Mouse (Mus musculus) mature B cell (primary cell): ENCODE measurements around the gene Akt3.

Experiments
- in situ Hi-C: fragments of 300-500 bp; cut with MboI; formaldehyde crosslinking; loops from 2 replicates; pipeline ENCODE4 v1.14.3; 2019

The Akt3 gene

DNA sequence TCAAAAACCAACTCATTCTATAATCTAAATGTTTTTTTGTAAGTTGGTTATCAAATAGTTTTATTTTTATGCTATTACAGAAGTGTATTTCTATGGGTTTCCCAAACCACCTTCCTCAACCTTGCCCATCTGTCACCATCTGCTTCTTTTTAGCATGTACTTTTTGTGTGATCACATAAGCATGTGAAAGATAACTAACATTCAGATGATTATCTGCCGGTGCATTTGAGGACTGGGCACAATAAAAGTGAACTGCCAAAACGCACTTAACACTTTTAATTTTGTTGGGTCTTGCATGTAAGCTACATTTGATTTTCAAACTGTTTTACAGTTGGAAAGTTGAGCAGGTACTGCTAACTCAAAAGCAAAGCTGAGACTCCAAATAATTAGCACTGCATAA is 203.1 kb downstream of the Akt3 start:
- in situ Hi-C loops, result no loop called here

DNA sequence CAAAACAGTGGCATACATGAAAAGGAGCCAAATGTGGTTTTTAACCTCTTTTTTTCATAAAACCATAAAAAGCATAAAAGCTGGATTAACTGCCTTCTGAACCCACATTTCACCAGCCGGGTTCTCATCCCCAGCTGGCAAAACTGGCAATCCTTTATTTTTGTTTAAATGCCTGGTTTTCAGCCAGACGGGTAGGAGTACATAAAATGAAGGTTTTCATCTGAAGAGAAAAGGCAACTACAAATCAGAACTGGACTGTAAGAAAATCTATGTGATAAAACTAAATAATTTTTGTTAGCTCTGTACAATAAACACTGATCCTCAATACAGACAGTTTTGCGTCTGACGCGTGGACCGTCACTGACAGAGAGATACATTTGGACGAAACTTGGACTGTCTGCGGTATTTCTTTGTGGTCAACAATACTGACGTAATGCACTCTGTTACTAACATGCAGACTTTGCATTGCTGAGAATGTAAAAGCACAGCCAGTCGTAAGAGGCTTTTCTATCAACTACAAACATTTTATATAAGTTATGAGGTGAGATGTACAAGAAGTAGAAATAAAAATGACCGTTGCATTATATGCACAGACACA is 206.5 kb downstream of the Akt3 start:
- in situ Hi-C loops, result no loop called here

DNA sequence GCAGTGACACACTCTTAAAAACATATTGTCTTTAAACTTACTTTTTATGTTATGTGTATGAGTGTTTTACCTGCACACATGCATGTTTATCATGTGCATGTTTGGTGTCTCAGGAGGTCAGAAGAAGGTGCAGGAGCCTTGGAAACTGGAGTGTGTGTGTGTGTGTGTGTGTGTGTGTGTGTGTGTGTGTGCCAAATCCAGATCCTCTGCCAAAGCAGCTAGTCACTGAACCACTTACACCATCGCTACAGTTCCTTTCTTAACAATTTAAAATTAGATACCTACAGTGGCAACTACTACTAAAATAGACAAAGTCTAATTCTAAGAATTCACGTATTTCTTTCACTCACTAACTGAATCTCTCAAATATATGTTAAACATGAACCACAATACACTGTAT is 209.2 kb downstream of the Akt3 start:
- in situ Hi-C loops, result no loop called here

DNA sequence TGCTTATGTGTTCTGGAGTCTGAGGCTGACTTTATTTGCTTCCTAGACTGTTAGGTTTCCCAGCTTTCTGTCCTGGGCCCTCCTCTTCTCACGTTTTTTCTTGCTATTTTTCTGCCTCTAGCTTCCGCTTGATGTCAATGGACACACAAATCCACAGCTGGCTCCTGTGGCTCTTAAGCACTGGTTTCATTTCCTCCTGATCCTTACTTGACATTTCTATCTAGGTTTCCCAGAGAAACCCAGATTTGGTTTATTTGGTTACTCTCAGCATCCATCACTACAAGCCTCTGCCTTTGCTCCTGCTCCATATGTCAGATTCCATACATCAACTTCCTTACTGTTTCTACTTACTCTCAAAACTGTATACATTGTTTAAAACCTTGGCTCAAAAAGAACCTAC is 211.0 kb downstream of the Akt3 start:
- in situ Hi-C loops, result no loop called here

DNA sequence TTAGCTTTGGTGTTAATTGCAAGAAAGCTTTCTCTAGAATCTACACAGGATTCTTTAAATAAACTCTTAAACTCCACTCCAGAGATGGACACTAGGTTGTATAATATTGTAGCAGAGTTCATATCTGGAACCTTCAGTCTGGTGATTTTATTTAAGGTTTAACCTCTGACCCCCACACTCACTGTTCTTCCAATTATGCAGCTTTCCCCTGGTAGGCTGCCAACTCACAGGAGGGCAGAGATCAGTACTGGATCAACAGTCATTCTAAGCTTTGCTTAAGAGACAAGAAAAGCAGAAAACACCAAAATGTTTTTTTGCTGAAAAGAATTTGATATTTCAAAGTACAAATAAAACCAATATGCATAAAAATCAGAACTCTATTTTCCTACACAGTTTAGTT is 212.1 kb downstream of the Akt3 start:
- in situ Hi-C loops, result no loop called here

DNA sequence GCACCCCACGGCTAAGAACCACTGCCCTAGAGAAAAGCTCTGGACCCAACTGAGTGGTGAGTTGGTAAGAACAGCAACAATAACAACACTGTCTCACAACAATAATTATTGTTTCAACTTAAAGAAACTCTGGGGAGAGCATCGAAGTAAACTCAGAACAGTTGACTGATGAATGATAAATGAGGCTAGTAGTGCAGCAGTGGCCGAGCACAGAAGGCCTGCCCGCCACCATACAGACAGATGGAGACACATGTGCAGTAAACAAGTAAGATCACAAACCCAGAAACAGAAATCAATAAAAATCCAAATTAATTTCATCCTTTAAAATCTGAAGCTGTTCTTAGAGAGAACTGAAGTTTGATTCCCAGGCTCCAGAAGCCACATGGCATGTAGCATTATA is 217.9 kb downstream of the Akt3 start:
- in situ Hi-C loops, result no loop called here

DNA sequence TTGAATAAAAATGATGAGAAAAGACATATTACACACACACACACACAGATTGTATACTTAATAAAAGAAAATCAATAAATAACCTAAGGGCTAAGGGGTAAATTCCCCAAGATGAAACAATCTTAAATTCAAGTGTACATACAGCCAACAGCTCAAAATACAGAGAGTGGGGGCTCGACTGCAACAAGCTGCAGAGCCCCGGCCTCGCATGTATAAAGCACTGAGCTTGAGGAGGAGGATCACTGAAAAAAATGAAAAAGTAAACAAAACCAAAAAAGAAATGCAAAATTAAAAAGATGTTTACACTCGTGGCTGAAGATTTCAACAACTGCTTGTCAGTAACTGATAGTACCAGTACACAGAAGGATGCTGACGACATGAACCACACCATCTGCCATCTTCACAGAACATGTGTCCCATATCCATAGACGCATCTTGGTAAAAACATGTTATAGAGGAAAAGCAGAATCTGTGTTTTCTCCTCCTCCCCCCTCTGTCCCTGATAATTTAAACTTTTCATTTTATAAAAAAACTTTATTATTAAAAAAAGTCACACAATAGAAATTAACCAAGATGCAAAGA is 218.8 kb downstream of the Akt3 start:
- in situ Hi-C loops, result no loop called here

DNA sequence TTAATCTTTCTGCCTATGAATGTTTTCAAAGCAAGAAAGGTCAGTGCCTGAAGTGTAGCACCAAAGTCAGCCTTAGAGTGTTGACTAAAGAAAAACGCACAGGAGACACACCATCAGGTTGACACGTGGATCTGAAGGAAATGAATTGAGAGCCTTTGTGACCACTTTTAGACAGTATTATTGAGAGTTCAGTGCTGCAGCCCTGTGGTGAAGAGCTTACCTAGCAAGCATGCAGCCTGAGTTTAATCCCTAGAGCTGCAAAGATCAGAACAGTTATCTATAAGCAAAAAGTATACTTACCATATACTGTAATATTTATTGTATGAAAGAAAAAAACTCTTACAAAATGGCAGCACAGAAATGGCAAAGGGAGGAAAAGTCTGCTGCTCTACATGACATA is 219.6 kb downstream of the Akt3 start:
- in situ Hi-C loops, result no loop called here

DNA sequence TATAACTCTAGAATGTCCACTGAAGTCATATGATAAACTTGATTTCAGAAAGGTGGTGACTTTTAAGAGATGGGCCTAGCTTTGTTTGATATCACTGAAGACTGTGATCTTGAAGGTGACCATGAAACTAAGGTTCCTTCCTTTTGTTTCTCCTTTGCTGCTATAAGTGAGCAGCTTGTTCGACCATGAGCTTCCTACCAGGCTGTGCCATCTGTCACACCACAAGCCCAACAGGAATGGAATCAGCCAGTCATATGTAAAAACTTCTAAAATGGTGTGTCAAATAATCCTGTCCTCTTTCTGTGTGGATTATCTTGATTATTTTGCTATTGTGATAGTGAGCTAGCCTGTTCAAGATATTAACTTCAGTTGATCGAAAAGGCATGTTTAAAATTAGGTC is 222.5 kb downstream of the Akt3 start:
- in situ Hi-C loops, result no loop called here

DNA sequence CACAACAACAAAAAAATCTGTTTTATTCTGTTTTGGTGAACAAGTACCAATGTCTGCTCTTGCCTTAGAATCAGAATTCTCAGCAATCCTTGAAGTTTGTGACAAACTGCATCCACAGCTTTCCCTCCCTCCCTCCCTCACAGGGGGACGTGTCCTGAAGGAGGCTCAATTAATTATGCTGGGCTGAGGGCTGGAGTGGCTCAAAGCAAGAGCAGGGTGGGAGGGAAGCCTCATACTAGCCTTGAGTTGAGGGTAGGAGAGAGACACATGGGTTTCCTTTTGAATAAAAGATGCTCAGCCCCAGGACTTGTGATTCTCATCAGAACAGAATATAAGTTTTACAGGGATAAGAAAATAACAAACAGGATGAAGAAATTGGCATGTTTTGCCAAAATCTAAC is 225.8 kb downstream of the Akt3 start:
- in situ Hi-C loops, result no loop called here

DNA sequence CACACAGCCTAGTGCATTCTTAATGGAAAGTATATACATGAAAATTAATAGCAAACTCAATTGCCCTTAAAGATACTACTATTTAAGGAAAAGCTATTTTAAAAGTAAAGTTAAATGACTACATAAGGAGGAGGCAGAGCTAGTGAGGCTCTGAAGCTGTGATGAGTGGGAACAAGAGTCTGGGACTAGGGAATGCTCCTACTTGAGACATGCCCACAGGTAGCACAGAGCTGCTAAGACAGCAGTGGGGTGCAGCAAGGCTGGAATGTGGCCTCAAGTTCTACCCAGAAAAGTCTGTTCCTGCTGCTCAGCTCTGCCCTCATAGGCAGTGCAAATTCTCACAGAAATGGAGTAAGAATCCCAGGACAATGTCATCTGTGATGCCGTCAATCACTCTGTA is 226.8 kb downstream of the Akt3 start:
- in situ Hi-C loops, result no loop called here

DNA sequence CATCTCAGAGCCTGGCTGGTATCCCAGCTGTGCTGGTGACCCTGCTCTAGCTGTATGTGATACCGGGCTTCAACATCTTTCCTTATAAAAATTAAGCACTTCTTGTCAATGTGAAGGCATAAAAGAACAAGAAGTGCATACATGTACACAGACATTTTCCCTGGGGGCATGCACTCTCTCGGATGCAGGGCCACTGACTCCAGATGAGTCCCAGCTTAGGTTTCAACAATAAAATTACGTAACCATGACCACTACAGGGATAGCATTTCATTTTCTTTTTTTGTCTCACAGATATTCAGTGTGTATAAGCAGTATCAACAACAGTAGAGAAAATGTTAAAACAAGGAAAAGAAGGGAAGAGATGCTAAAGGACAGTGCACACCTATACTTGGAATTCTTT is 227.3 kb downstream of the Akt3 start:
- in situ Hi-C loops, result no loop called here

DNA sequence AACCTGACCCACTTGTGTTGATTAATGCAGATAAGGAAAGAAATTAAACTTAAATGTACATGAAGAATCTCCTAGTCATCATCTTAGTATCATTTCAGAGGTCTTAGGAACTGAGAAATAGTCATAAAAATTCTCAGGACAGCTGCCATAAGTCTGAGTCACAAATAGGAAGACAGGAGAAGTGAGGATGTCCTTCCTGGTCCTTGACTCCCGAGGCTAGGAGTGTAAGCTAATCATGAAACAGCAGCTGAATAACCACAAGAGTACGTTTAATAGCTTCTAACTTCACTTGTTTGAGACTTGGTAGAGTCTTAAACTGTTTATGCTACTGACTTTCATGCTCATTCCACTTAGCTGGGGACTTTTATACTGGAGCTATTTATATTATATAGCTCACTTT is 229.0 kb downstream of the Akt3 start:
- in situ Hi-C loops, result no loop called here

DNA sequence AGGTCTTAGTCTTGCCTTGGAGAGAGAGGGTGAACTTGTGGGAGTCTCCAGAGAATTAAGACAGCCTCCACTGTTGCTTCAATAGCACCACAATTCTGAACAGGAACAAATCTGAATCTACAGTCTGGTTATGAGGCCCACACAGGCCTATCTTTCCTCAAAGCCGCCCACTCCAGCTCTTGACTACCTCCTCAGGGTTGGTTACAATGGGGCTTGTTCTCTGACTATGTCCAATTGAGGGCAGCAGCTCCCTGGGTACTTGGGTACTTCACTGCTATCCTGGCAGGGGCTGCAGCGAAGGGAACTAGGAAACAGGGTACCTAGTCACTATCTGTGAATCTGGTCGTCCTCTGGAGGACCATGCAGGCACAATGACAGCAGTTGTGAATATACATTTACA is 230.3 kb downstream of the Akt3 start:
- in situ Hi-C loops, result no loop called here

DNA sequence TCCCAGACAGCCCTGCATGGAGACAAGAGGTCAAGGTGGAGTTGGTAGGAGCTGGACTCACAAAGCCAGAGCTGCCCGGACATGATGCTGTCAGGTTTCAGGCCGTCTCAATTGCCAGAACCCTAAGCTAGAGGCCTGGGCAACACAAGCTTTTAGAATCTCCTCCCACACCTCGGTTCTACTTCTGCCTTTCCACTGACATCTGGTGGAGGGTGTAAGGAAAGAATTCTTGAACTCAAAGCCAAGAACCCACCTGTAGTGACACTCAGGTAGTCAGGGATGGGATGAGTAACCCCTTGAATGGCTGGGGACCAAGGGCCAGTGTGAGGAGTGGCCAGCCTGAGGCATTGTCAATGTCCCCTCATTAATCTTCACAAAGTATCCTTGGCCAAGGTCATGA is 235.3 kb downstream of the Akt3 start:
- in situ Hi-C loops, result no loop called here

DNA sequence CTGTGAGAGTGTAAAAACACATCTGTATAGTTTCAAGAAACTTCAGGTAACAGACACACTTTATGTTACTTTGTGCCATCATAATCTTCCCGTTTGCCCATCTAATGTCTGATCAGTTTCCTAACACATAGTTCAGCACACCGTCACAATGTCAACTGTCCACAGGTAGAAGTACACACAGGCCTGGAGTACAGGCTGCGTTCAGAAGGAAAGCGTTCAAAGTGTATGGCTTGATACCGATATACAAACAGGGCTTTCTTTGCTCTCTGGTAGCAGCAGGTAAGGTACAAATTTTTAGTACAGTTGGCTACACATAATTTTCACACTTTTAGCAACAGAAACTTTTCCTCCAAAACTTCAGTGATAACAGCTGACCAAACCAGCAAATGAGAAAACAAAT is 238.3 kb downstream of the Akt3 start:
- in situ Hi-C loops, result no loop called here

DNA sequence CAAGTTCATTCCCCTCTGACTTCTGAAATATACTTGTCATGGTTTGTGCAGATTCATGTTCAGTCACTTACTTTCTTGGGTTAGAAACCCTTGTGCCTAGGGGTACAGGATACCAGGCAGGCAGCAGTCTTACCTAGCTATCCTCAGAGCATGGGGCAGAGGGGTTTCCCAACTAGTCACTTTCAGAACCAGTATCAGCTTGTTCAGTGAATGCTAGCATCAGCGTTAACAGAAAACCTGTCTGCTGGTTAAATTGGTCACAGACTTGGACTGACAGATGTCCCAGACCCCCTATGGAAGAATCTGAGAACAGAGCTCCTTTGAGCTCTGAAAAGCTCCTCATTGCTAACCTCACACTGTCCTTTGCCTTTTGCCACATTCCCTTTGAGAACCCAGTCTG is 239.3 kb downstream of the Akt3 start:
- in situ Hi-C loops, result no loop called here

DNA sequence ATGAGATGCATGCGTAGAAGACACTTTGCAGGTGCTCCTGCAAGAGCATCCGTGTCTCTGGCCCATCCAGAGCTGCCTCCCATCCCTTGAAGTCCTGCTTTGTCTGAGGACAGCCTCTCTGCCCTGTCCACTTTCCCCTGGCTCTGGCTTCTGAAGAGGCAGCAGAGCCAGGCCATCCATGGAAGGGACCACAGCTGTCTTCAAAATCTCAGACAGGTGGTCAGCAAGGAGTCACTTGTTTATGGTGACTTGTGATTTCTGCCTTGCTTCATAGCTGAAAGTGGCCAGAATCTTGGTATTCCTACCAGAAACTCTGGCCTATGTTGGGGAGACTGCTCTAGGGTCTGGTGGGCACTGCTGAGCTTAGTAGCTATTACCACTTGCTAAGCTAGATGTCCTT is 241.3 kb downstream of the Akt3 start:
- in situ Hi-C loops, result no loop called here

DNA sequence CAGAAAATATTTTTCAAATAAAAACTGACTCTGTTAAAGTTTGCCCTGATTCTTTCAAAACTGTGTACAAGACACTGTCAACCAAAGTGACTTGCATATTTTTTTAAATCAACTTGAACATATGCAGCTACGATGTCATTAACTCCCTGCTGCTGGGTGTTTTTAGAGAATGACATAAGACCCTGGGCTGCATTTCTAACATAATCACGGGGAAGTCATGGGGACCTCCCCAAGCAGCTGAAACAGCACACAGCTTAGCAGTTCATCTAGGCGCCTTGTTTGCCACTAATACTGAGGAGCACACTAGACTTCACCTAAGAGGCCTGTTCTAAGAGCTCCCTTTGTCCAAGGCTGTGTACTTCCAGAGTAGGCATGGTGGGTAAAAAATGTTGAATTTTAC is 242.1 kb downstream of the Akt3 start:
- in situ Hi-C loops, result no loop called here

DNA sequence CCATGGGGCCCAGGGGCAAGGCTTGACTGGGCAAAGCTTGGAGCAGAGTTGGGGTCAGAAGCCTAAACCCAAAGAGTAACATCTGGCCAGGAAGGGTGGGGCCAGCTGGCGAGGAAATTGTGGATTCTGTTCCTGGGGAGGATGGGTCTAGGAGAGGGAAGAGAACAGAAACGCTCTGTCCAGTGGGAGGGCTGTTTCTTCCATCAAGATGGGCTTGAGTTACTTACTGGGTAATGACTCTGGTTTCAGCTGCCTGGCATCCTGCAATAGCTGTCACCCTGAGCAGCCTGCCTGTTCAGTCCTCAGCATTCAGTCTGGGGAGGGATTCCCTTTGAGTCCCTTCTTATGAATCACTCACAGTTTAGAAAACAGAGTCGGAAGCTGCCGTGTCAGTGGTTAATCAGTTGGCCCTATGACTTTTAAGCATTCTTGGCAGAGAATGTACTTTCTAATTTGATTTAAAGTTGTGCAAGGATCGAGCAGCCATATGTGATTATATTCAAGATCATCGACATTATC is 243.0 kb downstream of the Akt3 start:
- in situ Hi-C loops, result no loop called here

DNA sequence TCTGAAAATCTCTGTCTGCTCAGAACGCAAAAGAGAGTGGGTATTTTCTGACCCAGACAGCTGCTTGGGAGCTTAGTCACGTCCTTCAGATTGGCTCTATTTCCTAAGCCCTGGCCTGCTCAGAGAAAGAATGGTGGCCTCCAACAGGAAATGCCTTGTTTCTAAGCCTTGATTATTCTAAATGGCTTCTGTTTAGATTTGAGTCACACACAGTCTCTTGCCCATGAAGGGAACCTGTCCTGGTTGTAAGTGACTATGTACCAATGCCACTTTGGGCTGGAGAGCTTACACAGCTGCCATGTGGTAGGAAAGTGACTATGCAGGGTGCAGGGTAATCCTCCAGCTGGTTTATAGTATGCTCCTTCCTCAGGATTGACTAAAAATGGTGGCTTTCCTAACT is 243.7 kb downstream of the Akt3 start:
- in situ Hi-C loops, result no loop called here

DNA sequence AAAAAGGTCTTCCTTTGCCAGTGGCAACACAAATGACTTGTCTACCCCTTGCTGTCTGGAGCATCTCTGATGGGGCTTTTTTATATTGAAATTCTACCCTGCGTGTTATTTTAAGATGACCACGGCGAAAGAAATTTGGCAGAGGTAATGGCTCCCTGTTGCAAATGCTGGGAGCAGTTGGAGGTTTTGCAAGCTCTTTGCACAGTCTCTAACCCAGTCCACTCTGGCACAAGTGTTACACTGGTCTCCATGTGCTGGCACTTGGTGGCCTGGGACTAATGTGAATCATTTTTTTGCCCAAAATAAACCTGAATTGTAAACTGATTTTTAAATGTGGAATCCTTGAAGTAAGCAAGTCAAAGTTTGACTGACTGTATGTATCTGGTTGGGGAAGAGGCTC is 244.2 kb downstream of the Akt3 start:
- in situ Hi-C loops, result no loop called here

DNA sequence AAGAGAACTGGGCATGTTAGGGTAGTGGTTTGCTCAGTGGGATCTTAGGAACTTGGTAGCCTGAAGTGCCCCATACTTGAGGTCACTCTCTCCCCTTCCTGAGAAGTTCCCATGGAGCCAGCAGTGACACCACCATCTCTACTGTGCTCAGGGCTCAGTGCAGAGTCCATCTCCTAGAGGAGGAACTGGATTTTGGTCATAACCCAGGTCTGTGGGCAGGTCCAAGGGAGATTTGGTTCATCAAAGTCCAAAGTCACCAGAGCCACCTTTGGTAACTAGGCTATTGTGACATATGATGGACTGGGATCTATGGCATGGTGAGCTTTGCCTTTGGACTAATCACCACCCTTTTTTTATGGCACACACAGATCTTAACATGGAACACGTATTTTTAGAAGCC is 244.7 kb downstream of the Akt3 start:
- in situ Hi-C loops, result no loop called here

DNA sequence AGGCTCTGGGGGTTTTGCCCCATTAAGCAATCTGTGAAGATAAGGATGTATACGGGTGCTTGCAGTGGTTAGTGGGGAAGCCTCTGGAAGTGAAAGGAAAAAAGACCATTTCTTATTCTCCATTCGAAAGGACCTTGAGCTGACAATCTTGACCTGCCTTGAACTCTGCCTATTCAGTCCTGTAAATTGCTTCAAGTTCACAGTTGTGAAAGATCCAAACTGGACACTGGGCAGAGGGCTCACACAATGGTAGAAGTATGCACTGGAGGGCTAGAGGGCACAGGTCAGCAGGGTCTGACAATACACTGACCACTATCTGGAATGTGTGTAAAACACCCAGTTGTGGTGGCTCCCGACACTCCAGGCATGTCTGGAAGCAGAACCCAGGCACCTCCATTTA is 245.2 kb downstream of the Akt3 start:
- in situ Hi-C loops, result no loop called here
